8 mouse cellular contexts compared by ENCODE assay signal in the genomic region with DNA sequence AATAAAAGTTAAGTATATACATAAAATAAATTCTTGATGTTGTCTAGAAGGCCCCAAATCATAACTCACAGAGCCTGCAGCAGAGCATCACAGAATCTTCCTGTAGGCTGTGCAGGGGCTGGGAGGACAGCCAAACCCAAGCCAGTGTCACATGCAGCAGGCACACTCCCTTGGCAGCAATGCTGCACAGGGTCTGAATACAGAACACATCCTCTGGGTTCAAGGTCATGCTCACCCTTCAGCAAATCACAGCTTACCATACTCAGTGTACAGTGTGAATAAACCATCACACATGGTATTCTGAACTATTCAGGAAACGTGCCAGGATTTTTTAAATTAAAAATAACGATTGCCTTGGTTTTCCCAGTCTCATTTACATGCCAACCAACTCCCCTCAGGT. TPM values are rescaled to one million over a fixed set of nuclear protein-coding genes. Genes with fewer than 3 reads are reported as not detected.
A peak's percentile ranks its signal among the peaks of the same experiment; 100 is the strongest.
DNase-seq lines count a peak whose midpoint lies in the region; ATAC-seq lines count a peak whose summit lies in the region.

No protein-coding gene starts in this region.

- no peak overlapping the region for H3K4me2 ChIP-seq in forebrain, embryonic 13.5 days
- H3K4me2 ChIP-seq in limb, embryonic 12.5 days = peak overlapping the region; percentile 42

- no peak overlapping the region for H3K9ac ChIP-seq in forebrain, embryonic 13.5 days
- 0 out of 2 replicates have a peak overlapping the region, but pooled peaks have one; percentile 34 for H3K9ac ChIP-seq in limb, embryonic 12.5 days (replicated peaks)

- peak; percentile 69; the same call in 1 of the 2 replicates for ATAC-seq in forebrain, embryonic 13.5 days
- ATAC-seq in limb, embryonic 12.5 days (ENCODE audit: insufficient number of reproducible peaks, insufficient read depth, low FRiP score, low TSS enrichment, low read depth) = peak; percentile 58; the same call in 1 of the 2 replicates

- H3K4me3 ChIP-seq in forebrain, embryonic 13.5 days = no peak overlapping the region
- no peak overlapping the region for H3K4me3 ChIP-seq in limb, embryonic 12.5 days (replicated peaks)

- no peaks in the 10 kb centered on the region for H3K9me3 ChIP-seq in forebrain, embryonic 13.5 days (replicated peaks)
- H3K9me3 ChIP-seq in limb, embryonic 12.5 days = no peaks in the 10 kb centered on the region

- 24% methylated on average over 2 of the region's 2 CpGs for WGBS in forebrain, embryonic 13.5 days
- WGBS in limb, embryonic 12.5 days = 11% methylated on average over 2 of the region's 2 CpGs

- no peaks in the 10 kb centered on the region for H3K27me3 ChIP-seq in forebrain, embryonic 13.5 days
- H3K27me3 ChIP-seq in limb, embryonic 12.5 days = no peaks in the 10 kb centered on the region

- peak overlapping the region; percentile 68; the same call in 1 of the 2 replicates for H3K27ac ChIP-seq in forebrain, embryonic 13.5 days
- peak overlapping the region; percentile 98 for H3K27ac ChIP-seq in limb, embryonic 12.5 days

- peaks cover 43% of the 10 kb centered on the region for H3K4me1 ChIP-seq in forebrain, embryonic 13.5 days
- H3K4me1 ChIP-seq in limb, embryonic 12.5 days (replicated peaks) = peaks cover 95% of the 10 kb centered on the region

- H3K36me3 ChIP-seq in forebrain, embryonic 13.5 days (ENCODE audit: poor library complexity, severe bottlenecking) = no peaks in the 10 kb centered on the region
- H3K36me3 ChIP-seq in limb, embryonic 12.5 days = no peaks in the 10 kb centered on the region

- DNase-seq in cerebellum, adult 18-20 months = peak; percentile 45 to 47
- no peak for DNase-seq in cerebellum, postnatal 4 days (ENCODE audit: low spot score in 2 of 2)
- DNase-seq in 3T3-L1 (ENCODE audit: low read depth, low spot score) = peak; percentile 78
- peak; percentile 55 for DNase-seq in heart, postnatal 4 days
- no peak for DNase-seq in urinary bladder, adult 18-20 months (ENCODE audit: low spot score in 2 of 2)
- DNase-seq in spleen, postnatal 14 days (ENCODE audit: low spot score in 2 of 2) = no peak

RNA-seq across cellular contexts. Expression of gene Rbfox2, which starts 52.7 kb away (rescaled TPM):
- polyA plus RNA-seq in forebrain, embryonic 13.5 days (2015; fragmentation: Nextera tagmentation; extraction: Ambion mirVana) = 116 and 122 TPM in 2 replicates
- total RNA-seq in heart, postnatal 4 days (2021) = 100 to 1,000 TPM; 175 to 186 TPM
- polyA plus RNA-seq in limb, embryonic 12.5 days (2016; fragmentation: Nextera tagmentation; extraction: Ambion mirVana) = 78.4 and 79.3 TPM in 2 replicates

Comparison
In these comparisons a context has a peak if more than half of its experiments do, and no peak if none do; other contexts are left out.
1. DNase-seq: peak in cerebellum, adult 18-20 months (2 of 2), 3T3-L1 (single experiment) and heart, postnatal 4 days (single experiment); none in cerebellum, postnatal 4 days (0 of 2), urinary bladder, adult 18-20 months (0 of 2) and spleen, postnatal 14 days (0 of 2).